Mouse (Mus musculus): ENCODE results near the gene E2f1.

- TF ChIP-seq EP300 (optimal IDR thresholded peaks at IDR 0.05) (no peak), CTCF (IDR thresholded peaks at IDR 0.05; ENCODE audit: low read depth) (no peak)
Measured at GRCm38 (mm10) chr2:154565562-154565961, 4.1 kb downstream of the E2f1 start.

Measured in stomach, postnatal 0 days (tissue).